Mouse (Mus musculus) hindbrain, embryonic 15.5 days (tissue): ENCODE measurements around the gene Adcyap1r1. TPM values are rescaled to one million over a fixed set of nuclear protein-coding genes. Genes with fewer than 3 reads are reported as not detected.

Experiments
- ATAC-seq: fragments of 200-750 bp; cut with Nextera tagmentation; 2 replicates; pipeline ENCODE4 v1.8.0; 2017; ENCODE audit warnings: low read depth, moderate number of reproducible peaks, moderate TSS enrichment; ENCODE audit not compliant: low FRiP score
- H3K27ac ChIP-seq: fragments of 300-500 bp; sonication (generic); replicated peaks from 2 replicates; pipeline ENCODE4 v1.5.1; 2015; ENCODE audit warnings: mild to moderate bottlenecking, inconsistent platforms
- H3K27me3 ChIP-seq: fragments of 300-500 bp; sonication (generic); 2 replicates; pipeline ENCODE4 v1.6.1; 2015; ENCODE audit warnings: control low read depth, inconsistent platforms
- H3K36me3 ChIP-seq: fragments of 300-500 bp; sonication (generic); 2 replicates; pipeline ENCODE4 v1.6.1; 2015; ENCODE audit warnings: control low read depth, inconsistent platforms
- H3K4me1 ChIP-seq: fragments of 300-500 bp; sonication (generic); replicated peaks from 2 replicates; pipeline ENCODE4 v1.6.1; 2015; ENCODE audit warnings: control low read depth, inconsistent platforms
- H3K4me2 ChIP-seq: fragments of 300-500 bp; sonication (generic); 2 replicates; pipeline ENCODE4 v1.6.1; 2015; ENCODE audit warnings: moderate library complexity, mild to moderate bottlenecking, inconsistent platforms
- H3K4me3 ChIP-seq: fragments of 300-500 bp; sonication (generic); 2 replicates; pipeline ENCODE4 v1.5.1; 2015; ENCODE audit warnings: mild to moderate bottlenecking, inconsistent platforms
- H3K9ac ChIP-seq: fragments of 300-500 bp; sonication (generic); 2 replicates; pipeline ENCODE4 v1.6.1; 2015; ENCODE audit warnings: inconsistent platforms
- H3K9me3 ChIP-seq: fragments of 300-500 bp; sonication (generic); 2 replicates; pipeline ENCODE4 v1.6.1; 2016; ENCODE audit warnings: control low read depth, inconsistent platforms
- WGBS: fragments of 180-500 bp; shearing (Covaris S2); methylation state at CpG from one replicate; pipeline ENCODE4 v1.1.7; 2015; 5-methylcytosine and 5-hydroxymethylcytosine counted together
- microRNA-seq: library from miRNA; unstranded; fragments of <30 nt; microRNA quantifications from one replicate; pipeline ENCODE4, GENCODE M21; 2016
- polyA plus RNA-seq: library from polyadenylated mRNA; unstranded; fragments of >200 nt; fragmentation: Nextera tagmentation; extraction: Ambion mirVana; gene quantifications from 2 replicates; pipeline ENCODE4 v1.2.1, GENCODE M21; 2015

Adcyap1r1 gene
- polyA plus RNA-seq, 1 experiment from 2014 or later, result 64.1 TPM

DNA sequence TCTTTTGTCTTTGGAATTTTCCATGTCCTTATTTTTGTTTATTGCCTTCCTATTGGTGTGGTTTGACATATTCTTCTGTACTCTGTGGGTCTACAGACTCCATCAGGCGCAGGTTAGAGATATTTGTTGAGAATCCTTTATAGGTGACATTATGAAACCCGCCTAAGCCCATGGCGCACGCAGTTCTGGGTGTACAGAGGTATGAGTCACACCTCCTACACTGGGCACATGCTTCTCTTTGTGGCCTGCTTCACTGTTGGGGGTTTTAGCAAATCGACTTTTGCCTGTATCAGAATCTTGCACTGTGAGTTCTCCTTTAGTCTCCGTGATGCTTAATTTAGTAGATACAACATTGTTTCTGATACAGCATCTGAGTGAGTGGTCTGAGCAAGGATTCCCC lies 97.4 kb downstream of the Adcyap1r1 start:
- WGBS, result 95% methylated on average over 6 of the region's 6 CpGs
- no peak for ATAC-seq
- Histone ChIP-seq H3K27ac (no peak overlapping the region), H3K36me3 (no peaks in the 10 kb centered on the region), H3K27me3 (no peaks in the 10 kb centered on the region), H3K4me3 (no peak overlapping the region), H3K9ac (no peak overlapping the region), H3K4me2 (no peak overlapping the region), H3K9me3 (no peaks in the 10 kb centered on the region), H3K4me1 (no peaks in the 10 kb centered on the region)

DNA sequence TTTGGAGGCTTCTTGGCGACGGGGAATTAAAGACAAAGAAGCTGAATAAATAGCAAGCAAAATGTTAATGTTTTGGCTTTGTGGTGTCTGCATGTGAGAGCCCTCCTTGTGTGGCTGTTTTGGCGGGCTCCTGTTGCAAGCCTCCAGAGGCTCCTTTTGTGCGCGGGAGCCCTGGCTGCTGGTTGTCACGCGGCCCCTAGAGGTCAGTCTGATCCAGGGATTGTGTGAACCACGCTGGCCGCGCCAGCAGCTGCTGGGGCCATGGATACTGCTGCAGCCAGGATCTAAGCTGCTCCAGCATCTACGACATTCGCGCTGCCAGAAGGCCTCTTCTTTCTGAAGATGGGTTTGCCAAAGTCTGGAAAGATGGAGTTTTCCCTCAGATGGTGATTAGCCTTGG lies 99.1 kb downstream of the Adcyap1r1 start:
- Histone ChIP-seq H3K4me2 (no peak overlapping the region), H3K4me3 (no peak overlapping the region), H3K9me3 (no peaks in the 10 kb centered on the region), H3K27me3 (no peaks in the 10 kb centered on the region), H3K27ac (no peak overlapping the region), H3K36me3 (no peaks in the 10 kb centered on the region), H3K4me1 (no peaks in the 10 kb centered on the region), H3K9ac (no peak overlapping the region)
- ATAC-seq, result no peak
- 41% methylated on average over 13 of the region's 13 CpGs for WGBS

Small RNA genes within 50 kb of the gene (microRNA-seq; reads per million reads assigned to microRNA genes)
- gene Gm44352, result not detected

Other genes starting within 250 kb of the Adcyap1r1 start
- gene Mindy4, start 248.6 kb upstream of the Adcyap1r1 start, polyA plus RNA-seq, result 11.1 and 13.2 TPM in 2 replicates
- gene Aqp1, start 115.5 kb upstream of the Adcyap1r1 start, polyA plus RNA-seq, result 17.5 and 21.7 TPM in 2 replicates
- not detected in 2 replicates for gene Ghrhr, start 75.7 kb upstream of the Adcyap1r1 start, polyA plus RNA-seq
- gene Neurod6, start 229.3 kb downstream of the Adcyap1r1 start, polyA plus RNA-seq, result 29.6 and 43.9 TPM in 2 replicates